Mouse (Mus musculus): ENCODE results near the gene Tent4a. TPM values are rescaled to one million over a fixed set of nuclear protein-coding genes. Genes with fewer than 3 reads are reported as not detected.
A peak's percentile ranks its signal among the peaks of the same experiment; 100 is the strongest.

The Tent4a gene
- polyA plus RNA-seq, 1 experiment = 25.7 TPM

DNA sequence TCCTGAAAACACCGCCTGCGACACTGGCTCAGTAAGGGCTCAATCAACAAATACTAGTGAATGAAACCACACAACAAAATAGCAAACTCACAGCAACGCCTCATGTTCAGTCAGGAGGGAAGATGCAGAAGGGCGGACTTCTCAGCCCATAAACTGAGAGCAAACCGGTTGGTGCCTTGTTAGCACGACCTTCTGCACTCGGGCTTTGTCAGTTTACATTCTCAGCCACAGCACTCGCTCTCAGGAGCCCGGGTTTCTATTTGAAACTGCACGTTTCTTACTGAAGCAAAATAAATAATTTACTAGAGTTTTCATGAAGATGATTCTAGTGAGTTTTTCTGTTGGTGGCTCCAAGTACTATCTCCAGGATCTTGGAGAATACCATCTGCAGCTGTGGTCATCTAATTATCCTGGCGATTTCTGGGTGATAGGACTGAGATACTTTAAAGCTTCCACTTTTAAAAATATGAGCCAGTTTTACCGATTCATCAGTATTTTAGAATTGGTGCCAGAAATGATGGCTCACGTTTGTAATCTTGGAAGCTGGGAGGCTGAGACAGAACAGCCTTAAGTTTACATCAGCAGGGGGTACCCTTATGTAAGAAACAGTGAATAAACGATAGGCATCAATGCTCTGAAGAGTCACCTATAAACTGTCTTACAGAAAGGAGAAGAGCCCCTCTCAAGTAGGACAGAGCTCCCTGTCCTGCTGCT is 10.8 kb downstream of the Tent4a start:
- DNase-seq (ENCODE audit: extremely low spot score in 1 of 2, low spot score in 1 of 2) = no peak

DNA sequence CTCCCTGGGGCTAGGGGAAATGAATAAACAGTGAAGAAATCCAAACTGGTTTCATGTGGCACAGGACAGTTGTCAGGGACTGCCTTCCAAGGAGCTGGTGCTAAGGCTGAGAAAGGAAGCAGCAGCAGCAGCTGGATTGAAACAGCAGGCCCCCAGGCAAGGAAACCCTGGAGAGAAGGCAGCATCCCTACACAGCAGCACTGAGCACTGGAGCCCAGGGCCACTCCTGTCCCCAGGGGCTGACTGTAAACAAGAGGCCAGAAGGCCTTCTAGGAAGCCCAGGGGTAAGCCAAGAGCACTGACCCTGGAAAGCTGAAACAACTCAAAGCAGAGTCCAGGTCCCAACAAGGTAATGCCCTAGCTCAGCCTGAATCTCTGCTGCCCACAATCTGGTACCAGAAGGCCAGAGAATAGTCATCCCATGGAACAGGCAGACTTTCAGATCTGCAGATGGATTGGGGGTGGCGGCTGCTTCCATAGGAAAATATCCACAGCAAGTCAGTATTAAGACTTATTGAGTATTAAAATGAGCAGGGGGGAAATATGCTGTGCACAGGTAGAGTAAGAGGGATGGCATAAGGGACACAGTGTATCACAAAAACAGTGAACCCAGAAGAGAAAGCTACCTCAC is 12.1 kb downstream of the Tent4a start:
- no peak for DNase-seq (ENCODE audit: extremely low spot score in 1 of 2, low spot score in 1 of 2)

DNA sequence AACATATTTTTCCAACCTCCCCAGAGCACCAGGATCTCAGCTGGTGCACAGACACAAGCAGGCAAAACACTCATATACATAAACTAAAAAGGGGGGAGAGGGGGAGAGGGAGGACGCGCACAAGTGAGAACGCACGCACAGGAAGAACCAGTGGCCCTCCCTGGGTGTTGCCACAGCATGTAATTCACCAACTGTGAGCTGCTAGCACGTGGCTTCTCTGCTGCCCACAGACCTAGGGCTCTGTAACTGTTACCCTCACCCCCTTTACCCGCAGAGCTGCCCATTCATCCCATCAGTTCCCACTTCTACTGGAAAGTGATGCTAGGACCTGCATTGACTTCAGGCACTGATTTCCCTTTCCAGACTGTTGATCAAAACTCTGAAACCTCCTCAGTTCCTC is 15.3 kb downstream of the Tent4a start:
- no peak for DNase-seq (ENCODE audit: extremely low spot score in 1 of 2, low spot score in 1 of 2)

DNA sequence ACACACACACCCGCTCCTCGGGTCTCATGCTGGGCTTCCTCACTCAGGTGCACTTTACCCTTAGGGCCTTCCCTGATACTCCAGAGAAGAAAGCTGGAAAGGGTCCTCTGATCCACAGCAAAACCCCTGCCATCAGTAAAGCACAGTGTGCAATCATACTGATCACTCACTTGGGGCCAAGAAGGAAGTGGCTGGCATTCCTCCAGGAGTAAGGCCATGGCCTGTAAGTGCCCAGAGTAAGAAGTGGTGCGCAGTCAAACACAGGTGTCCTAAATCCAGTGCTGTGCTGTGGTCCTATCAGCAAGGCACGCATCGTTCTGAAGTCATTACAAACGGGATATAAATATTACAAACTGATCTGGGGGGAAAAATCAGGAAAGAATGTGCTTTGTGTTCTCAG is 17.0 kb downstream of the Tent4a start:
- DNase-seq (ENCODE audit: extremely low spot score in 1 of 2, low spot score in 1 of 2) = no peak

DNA sequence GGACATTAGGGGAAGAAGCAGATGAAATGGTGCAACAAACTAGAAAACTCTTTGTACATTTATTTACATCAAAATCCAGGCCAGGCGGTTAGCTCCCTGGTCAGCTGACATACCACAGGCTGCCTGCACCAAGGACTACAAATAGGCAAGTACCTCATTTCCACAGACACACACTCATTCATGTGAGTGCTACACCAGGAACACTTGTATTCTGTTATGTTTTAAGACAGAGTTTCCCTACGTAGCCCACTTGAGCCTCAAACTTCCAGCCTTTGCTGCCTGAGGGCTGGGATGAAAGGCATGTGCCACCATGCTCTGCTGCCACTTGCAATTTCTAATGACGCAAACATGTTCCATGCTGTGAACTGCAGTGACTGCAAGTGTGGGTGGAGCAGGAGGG is 19.3 kb downstream of the Tent4a start:
- no peak for DNase-seq (ENCODE audit: extremely low spot score in 1 of 2, low spot score in 1 of 2)

DNA sequence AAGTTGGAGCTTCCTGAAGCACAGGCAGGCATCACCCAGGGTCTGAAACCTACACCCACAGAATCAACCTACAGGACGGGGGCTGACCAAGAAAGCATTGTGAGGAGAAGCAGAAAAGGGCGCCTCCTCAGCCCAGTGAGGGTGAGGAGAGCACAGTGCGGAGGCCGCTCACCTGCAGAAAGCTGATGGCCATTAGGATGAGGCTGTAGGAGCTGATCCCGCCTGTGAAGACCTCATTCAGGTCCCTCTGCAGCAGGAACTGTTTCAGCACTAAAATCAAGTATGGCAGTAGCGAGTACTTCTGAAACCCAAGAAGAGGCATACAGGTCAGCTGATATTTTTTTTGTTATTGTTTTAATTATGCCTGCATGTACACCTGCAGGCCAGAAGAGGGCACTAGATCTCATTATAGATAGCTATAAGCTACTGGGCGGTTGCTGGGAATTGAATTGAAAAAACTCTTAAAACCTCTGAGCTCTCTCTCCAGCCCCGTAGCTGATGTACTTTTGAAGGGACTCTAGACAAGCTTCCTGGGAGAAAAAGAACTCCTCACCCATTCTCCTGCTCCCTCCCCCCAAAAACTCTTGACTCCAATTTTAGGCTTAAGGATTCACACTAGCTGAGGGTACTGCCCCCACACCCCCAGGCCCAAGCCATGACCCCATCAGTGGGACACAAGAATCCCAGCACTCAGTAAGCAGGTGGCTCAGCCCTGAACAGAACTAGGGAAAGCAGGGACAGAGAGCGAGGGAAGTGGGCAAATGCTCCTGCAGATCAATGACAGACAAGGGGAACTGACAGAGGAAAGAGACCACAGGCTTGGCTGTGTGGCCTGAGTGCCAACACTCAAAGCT is 24.8 kb downstream of the Tent4a start:
- no peak for DNase-seq (ENCODE audit: extremely low spot score in 1 of 2, low spot score in 1 of 2)

DNA sequence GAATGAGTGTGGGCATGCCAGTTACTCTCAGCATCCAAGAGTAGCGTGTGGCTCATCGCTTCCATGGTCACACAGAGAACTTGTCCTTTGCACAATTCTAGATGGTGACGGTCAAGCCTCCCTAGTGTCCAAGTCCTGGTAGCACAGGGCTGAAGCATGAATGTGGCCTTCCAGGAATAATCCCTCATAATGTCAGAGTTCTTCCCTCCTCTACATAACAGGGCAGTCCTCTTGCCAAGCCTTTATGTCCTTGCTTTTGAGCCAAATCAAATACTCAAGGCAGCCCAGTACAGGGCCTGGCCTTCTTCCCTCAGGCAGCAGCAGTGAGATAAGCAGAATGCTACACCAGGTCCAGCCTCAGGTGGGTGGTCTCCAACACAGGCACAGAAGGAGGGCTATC is 26.8 kb downstream of the Tent4a start:
- no peak for DNase-seq (ENCODE audit: extremely low spot score in 1 of 2, low spot score in 1 of 2)

DNA sequence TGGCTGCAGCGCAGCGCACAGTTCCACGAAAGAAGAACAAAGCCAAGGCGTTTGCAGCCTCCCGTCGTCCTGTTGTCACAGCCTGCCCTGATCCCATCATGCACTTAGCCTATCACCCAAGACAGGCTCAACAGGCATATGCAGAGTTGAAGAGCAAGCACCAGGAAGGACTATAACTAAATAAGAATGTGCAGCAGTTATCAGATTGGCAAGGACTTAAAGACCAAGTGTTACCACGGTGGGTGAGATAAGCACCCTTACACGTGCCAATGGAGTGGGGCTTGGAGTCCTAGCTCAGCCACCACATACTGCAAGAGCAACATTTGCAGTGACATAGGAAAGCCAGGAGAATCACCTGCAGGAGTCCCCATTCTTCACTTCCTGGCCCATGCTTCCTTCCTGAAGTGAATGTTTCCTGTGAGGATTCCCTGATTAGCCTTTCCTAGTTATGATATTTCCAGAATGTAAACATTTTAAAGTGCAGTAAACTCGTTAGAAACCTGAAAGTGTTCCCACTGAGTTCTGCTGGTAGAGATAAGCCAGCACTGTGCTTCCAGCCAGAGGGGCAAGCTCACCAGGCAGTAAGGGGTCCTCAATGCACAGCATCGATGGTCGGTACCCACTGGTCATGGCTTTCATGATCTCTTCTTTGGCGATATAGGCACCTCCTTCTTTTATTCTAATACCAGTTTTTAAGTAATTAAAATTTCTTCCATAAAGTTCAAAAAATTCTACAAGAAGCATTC is 27.9 kb downstream of the Tent4a start:
- DNase-seq (ENCODE audit: extremely low spot score in 1 of 2, low spot score in 1 of 2) = no peak

DNA sequence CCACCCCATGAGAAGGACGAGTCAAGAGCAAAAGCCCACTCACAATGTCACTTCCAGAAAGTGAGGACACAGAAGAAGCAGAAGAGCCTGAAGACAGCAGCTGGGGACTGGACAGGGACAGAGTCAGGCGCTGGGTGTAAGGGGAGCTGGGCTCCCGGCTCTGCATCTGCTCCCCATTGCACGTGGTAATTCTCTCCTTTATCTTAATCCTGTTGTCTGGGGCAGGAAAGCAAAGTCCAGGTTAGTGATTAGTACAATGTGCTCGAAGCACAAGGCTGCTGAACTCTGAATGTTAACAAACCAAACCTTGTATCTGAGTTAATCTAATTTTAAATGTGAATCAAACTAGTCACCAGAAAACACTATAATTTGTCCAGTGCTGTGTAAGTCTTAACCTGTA is 31.6 kb downstream of the Tent4a start:
- no peak for DNase-seq (ENCODE audit: extremely low spot score in 1 of 2, low spot score in 1 of 2)

DNA sequence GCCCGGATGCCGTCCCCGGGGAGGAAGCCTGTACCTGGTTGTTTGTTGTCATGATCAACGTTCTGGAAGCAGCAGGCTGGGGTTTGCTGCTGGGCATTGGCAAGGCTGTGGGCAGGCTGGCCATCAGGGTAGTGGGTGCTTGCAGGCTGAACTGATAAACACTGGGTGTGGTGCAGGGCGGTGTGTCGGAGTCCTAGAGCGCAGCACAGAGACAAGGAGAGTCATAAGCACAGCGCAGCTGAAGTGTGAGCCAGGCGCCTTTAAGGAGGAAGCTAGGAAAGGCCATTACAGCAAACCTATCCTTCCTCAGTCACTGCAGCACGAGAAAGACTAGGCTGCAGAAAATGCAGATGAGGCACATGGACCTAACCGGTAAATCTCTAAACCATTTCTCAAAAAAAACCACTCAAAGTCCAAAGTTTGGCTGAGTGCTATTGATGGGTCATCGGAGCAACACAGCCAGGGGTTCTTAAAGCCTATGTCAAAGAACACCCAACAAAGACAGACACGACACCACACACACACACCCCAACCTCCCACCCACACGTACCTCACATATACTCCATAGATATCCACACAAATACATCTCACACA is 32.2 kb downstream of the Tent4a start:
- no peak for DNase-seq (ENCODE audit: extremely low spot score in 1 of 2, low spot score in 1 of 2)

DNA sequence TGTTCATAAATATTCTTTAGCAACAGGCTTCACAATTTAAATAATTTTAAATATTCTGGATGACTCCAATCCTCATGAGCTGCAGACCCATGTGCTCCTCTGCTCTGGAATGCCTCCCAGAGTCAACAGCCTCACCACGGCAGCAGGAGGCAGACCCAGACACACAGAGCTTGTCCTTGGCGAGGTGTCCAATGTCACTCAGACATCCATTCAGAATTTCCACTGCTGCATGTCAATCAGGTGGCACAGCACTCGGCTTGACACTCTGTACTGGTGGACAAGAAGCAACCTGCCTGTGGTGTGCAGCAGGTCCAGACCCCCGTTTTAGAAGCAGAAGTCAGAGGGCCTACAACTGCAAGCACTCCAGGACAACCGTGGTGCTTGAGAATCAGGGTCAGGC is 36.1 kb downstream of the Tent4a start:
- no peak for DNase-seq (ENCODE audit: extremely low spot score in 1 of 2, low spot score in 1 of 2)

DNA sequence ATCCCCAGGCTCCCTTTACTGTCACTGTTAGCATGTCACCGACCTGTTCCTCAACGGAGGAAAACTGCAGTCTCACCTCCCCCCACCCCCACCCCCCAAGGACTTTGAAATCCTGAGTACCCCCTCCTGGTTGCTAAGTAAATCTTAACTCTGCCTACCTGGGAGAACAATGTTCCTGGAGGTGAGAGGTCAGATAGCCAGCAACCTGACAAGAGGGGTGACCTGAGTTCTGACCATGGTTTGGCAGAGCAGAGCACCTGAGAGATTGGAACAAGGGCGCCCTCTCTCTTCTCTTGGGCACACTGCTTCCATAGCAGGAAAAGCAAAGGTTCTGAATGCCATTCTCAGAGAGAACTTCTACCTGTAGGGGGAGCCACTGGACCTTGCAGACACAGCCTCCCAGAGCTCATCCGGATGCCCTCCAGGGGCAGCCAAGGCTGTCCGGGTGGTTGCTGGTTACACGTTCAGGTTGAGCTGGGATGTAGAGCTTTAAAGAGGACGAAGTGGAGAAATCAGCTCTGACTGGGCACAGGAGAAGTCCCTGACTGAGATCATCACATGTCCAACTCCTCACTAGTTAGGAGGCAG is 41.4 kb downstream of the Tent4a start:
- peak in 1 of 2 experiments; percentile 85 for DNase-seq (ENCODE audit: extremely low spot score in 1 of 2, low spot score in 1 of 2)

DNA sequence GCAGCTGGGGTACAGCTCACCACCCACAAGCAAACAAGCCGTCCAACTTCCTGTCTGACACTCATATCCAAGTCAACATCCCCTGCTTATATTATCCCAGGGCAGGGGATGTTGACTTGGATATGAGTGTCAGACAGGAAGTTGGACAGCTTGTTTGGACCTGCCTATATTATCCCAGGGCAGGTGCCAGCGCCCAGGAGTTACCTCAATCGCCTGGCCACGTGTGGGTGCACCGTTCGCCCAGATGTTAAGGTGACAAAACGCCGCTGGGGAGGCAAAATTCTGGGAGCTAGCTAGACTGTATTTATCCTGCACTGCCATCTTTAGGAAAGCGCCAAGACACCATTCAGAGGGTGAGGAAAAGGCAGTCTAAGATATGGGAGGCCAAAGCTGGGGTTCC is 44.6 kb downstream of the Tent4a start:
- no peak for DNase-seq (ENCODE audit: extremely low spot score in 1 of 2, low spot score in 1 of 2)

DNA sequence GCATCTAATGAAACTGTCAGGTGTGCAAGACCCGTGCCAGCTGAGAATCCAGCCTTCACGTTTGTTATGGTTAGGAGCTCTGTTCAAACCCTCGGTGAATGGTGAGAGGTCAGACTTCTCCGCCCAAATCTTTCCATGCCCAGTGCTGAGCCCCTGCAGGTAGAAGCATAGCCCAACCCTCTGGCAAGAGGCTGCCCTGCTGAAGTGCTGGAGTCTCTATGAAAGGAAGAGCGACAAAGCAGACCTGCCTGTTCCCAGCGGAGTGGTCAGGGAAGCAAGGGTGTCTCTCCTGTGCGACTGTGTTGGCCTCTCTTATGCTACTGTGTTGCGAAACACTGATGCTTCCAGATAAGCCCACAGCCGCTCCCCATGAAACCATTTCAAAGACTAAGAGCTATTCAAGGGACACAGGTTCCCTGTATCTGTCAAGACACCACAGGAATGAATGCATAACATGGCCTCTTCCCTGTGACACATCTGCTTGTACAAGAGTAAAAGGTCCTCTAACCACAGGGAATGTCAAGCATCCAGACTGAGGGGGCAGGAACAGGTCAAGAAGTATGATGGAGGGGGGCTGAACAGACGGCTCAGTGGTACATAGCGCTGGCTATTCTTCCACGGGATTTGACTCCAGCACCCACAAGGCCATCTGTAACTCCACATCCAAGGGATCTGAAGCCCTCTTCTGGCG is 45.7 kb downstream of the Tent4a start:
- DNase-seq (ENCODE audit: extremely low spot score in 1 of 2, low spot score in 1 of 2) = no peak

DNA sequence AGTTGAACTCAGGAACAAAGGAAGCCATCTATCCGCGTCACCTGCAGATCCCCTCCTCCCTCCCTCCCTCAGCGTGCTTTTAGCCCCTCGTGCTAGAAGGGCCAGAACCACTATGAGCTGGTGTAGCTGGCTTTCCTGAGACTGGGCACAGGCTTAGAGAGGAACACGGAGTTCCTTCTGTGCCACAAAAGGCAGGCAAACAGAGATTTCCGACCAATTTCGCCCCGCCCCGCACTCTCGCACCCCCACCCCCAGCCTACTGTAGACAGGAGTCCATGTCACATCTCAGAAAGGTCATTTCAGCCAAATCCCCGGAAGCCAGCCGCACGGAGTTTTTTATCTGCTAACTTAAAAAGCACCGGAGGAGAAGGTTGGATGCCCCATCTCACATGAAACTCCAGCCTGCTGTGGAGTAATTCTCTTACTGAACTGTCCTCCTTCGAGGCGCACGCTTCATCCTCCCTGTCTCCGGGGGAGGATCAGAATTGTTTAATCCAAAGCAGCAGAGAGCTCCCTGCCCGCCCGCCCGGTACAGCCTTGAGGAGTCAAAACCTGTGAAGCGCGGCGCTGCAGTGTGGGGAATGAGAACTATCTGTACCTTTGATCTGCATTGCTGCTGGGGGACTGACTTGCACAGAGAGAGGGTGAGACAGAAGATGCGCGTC is 46.7 kb downstream of the Tent4a start:
- peak in 1 of 2 experiments; percentile 63 for DNase-seq (ENCODE audit: extremely low spot score in 1 of 2, low spot score in 1 of 2)

DNA sequence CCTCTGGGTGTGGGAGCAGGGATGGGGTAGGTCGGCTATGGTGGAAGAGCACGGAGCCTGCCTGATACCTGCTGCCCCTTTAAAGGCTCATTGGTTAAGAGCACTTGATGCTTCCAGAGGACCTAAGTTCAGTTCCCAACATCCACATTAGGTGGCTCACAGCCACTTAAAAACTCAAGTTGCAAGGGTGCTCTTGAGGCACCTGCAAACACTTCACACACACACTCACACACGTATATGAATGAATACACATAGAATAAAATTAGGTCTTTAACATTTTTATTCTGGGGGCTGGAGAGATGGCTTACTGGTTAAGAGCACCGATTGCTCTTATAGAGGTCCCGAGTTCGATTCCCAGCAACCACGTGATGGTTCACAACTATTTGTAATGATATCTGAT is 47.3 kb downstream of the Tent4a start:
- DNase-seq (ENCODE audit: extremely low spot score in 1 of 2, low spot score in 1 of 2) = no peak

DNA sequence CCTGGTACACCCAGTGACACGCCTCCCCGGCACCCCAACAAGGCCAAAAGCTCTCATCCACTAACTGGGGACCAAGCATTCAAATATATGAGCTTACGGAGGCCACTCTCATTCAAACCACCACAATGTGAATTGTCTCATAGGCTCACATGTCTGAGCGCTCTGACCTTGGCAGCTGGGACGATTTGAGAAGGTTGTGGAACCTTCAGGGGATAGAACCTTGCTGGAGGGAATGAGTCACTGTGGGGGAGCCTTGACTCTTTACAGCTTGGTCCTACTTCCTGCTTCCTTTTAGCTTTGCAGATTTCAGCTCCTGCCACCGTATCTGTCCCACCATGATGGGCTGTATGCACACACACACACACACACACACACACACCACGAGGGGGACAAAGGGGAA is 48.6 kb downstream of the Tent4a start:
- no peak for DNase-seq (ENCODE audit: extremely low spot score in 1 of 2, low spot score in 1 of 2)

DNA sequence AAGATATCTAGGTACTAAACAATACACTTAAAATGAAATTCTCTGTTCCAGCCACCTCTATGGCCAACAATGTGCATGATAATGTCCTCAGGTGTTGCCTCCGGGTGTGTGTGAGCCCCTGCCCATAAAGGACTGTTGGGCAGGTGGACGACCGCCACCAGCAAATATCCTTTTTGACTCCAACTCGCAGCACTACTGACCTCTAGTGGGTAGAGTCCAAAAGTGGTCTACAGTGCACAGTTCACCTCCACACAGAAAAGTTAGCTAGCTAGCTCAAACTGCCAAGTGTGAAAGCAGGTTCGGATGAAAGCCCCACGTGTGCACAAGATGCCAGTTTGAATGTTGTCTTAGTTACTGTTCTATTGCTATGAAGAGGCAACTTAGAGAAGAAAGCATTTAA is 49.1 kb downstream of the Tent4a start:
- peak in 1 of 2 experiments; percentile 48 for DNase-seq (ENCODE audit: extremely low spot score in 1 of 2, low spot score in 1 of 2)

DNA sequence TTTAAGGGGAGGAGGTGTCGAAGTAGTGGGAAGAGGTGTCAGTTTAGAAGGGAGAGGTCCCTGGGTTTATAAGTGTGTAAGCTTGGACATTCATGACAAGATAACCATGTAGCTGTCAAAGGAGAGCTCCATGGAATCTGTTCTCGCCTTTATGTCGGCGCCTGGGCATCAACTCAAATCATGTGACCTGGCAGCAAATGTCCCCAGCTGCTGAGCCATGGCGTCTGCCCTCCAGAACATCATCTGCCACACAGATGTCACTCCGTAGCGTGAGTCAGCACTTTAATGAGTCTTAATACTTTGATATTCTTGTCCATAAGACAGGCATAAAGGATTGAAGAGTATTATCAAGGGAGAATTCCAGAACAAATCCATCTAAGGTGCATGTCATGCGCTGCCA is 51.7 kb downstream of the Tent4a start:
- DNase-seq (ENCODE audit: extremely low spot score in 1 of 2, low spot score in 1 of 2) = no peak
